Comparison of ENCODE assay signal across 8 mouse cellular contexts in the genomic region with DNA sequence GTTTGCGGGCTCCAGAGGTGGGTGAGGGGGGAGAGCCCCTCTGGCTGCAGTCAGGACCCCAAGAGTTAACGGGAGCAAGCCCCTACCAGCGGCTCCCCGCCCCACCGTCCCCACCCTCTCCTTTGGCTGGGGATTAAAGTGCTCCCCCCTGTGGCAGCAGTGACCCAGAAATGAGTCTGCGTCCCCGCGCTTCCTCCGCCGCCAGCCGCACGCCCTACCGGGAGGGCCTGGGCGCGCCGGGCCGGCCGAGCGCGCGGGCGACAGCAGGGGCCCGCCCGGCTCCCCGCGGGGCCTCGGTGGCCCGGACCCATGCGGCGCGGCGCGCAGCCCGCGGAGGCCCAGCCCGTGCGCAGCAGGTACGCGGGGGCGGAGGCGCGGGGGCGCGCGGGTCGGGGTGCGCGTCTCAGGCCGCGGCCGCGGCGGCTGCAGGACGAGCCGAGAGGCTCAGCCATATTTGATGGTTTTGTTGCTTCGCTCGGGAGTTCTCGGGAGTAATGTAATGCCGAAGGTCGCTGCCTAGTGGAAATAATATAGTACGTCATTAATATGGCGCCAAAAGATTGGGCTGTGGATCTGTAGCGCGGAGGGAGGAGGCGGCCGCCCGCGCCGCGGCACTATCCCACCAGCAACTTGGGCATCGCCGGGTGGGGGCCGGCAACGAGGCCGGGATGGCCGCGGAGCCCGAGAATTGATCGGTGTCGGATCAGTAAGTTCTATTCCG. TPM values are rescaled to one million over a fixed set of nuclear protein-coding genes. Genes with fewer than 3 reads are reported as not detected.
A peak's percentile ranks its signal among the peaks of the same experiment; 100 is the strongest.
DNase-seq lines count a peak whose midpoint lies in the region; ATAC-seq and TF ChIP-seq lines count a peak whose summit lies in the region.

No protein-coding gene starts in this region.

- under 1% methylated on average over 81 of the region's 81 CpGs for WGBS in forebrain, embryonic 15.5 days
- WGBS in lung, adult 2 months: under 1% methylated on average over 81 of the region's 81 CpGs

- peaks cover 56% of the 10 kb centered on the region for H3K36me3 ChIP-seq in ES-Bruce4 (ENCODE audit: control insufficient read depth, insufficient read depth, low read length, poor library complexity, severe bottlenecking)
- H3K36me3 ChIP-seq in forebrain, embryonic 15.5 days: no peaks in the 10 kb centered on the region

- peak overlapping the region; percentile 46 for H3K27ac ChIP-seq in ES-Bruce4 (ENCODE audit: insufficient read depth, low read length)
- peak overlapping the region; percentile 98 for H3K27ac ChIP-seq in forebrain, embryonic 15.5 days (replicated peaks)

- peak overlapping the region; percentile 88 for H3K4me2 ChIP-seq in forebrain, embryonic 15.5 days (replicated peaks)

- peak overlapping the region; percentile 74 for H3K4me3 ChIP-seq in ES-Bruce4 (ENCODE audit: low read depth, low read length)
- peak overlapping the region; percentile 91 for H3K4me3 ChIP-seq in forebrain, embryonic 15.5 days
- H3K4me3 ChIP-seq in lung, adult 2 months (replicated peaks; ENCODE audit: extremely low read depth, low read depth, low read length): peak overlapping the region; percentile 69

- peaks cover 2% of the 10 kb centered on the region for H3K4me1 ChIP-seq in ES-Bruce4 (ENCODE audit: control insufficient read depth, insufficient read depth, low read length)
- H3K4me1 ChIP-seq in forebrain, embryonic 15.5 days: peaks cover 18% of the 10 kb centered on the region
- no peaks in the 10 kb centered on the region for H3K4me1 ChIP-seq in lung, adult 2 months (ENCODE audit: control insufficient read depth, insufficient read depth, low read length)

- H3K9ac ChIP-seq in ES-Bruce4 (ENCODE audit: low read depth, poor library complexity, severe bottlenecking): peak overlapping the region; percentile 93
- H3K9ac ChIP-seq in forebrain, embryonic 15.5 days (replicated peaks): peak overlapping the region; percentile 97

- H3K9me3 ChIP-seq in ES-Bruce4 (replicated peaks; ENCODE audit: control insufficient read depth, insufficient read depth, low read length, poor library complexity, severe bottlenecking): no peaks in the 10 kb centered on the region
- H3K9me3 ChIP-seq in forebrain, embryonic 15.5 days: no peaks in the 10 kb centered on the region

- TF ChIP-seq POLR2A in ES-Bruce4 (IDR thresholded peaks at IDR 0.05; ENCODE audit: insufficient read depth, low read length): no peak
- 0 out of 2 replicates have a peak, but pooled peaks have one; percentile 10 for TF ChIP-seq POLR2A in lung, adult 2 months (IDR thresholded peaks at IDR 0.05; ENCODE audit: borderline replicate concordance, extremely low read depth, low read depth, low read length)

- peak; percentile 50 for TF ChIP-seq CTCF in ES-Bruce4 (IDR thresholded peaks at IDR 0.05; ENCODE audit: low read depth, low read length)
- TF ChIP-seq CTCF in lung, adult 2 months (IDR thresholded peaks at IDR 0.05; ENCODE audit: insufficient read depth, low read length): peak; percentile 36; the same call in 1 of the 2 replicates

- intact Hi-C loops in heart, postnatal 25 days (cut with DNase I): loop anchor here (5.0 kb wide), 5 partner anchors 66 to 336 kb away; no protein-coding TSS in a partner anchor

- no peak for TF ChIP-seq EP300 in ES-Bruce4 (IDR thresholded peaks at IDR 0.05; ENCODE audit: insufficient read depth, low read depth, low read length)

- DNase-seq in cerebellum, adult 11 months: peak; percentile 71
- DNase-seq in heart, postnatal 25 days (ENCODE audit: low spot score): peak; percentile 66
- peak; percentile 56 to 80 for DNase-seq in layer of hippocampus, adult 18-20 months (ENCODE audit: low spot score in 2 of 2)
- peak; percentile 77 for DNase-seq in lung, adult 2 months
- peak; percentile 72 for DNase-seq in testis, postnatal 14 days (ENCODE audit: low spot score)

- no peaks in the 10 kb centered on the region for H3K27me3 ChIP-seq in ES-Bruce4 (ENCODE audit: control insufficient read depth, insufficient read depth, low read length, poor library complexity, severe bottlenecking)
- H3K27me3 ChIP-seq in forebrain, embryonic 15.5 days: no peaks in the 10 kb centered on the region

- ATAC-seq in forebrain, embryonic 15.5 days (replicated peaks): peak; percentile 57
- peak; percentile 69 for ATAC-seq in neutrophil, adult 5-6 weeks (ENCODE audit: extremely low read depth, insufficient number of reproducible peaks, low FRiP score, poor library complexity, severe bottlenecking)

RNA-seq across cellular contexts. Expression of a gene that starts 7.8 kb away (rescaled TPM):
- polyA plus RNA-seq in ES-Bruce4 (2011; ENCODE audit: insufficient read depth, insufficient read length, low read depth, missing spikeins): 179 and 201 TPM in 2 replicates
- polyA plus RNA-seq in forebrain, embryonic 15.5 days (2015; fragmentation: Nextera tagmentation; extraction: Ambion mirVana): 21.5 and 22.2 TPM in 2 replicates
- 10 to 100 TPM; 29.9 to 36.7 TPM for total RNA-seq in heart, postnatal 25 days (2021)
- total RNA-seq in layer of hippocampus, adult 18-20 months (2021): 10 to 100 TPM; 40.5 to 40.7 TPM
- 13.2 and 14.3 TPM in 2 replicates for polyA plus RNA-seq in lung, adult 2 months (2012; rRNA removed)
- total RNA-seq in neutrophil, adult 5-6 weeks (2017): 29.7 and 30.3 TPM in 2 replicates

Comparison
In these comparisons a context has a peak if more than half of its experiments do, and no peak if none do; other contexts are left out.
1. Peak in every context shown above with its lines: DNase-seq, ATAC-seq, H3K4me3 ChIP-seq and H3K27ac ChIP-seq.